Mouse (Mus musculus) liver, adult 2 months (tissue): ENCODE data around the gene Cd163l1. TPM values are rescaled to one million over a fixed set of nuclear protein-coding genes. Genes with fewer than 3 reads are reported as not detected.

ENCODE experiments used
- DNase-seq: peaks from one replicate; pipeline ENCODE4 v3.0.0-alpha.2; 2011; ENCODE audit warnings: low read depth, low spot score; ENCODE audit errors: extremely low read depth
- H3K27ac ChIP-seq: fragments of 200-500 bp; replicated peaks from 2 replicates; pipeline ENCODE4 v1.5.1; 2012; ENCODE audit warnings: low read depth, mild to moderate bottlenecking, control low read depth, inconsistent platforms, low read length; ENCODE audit not compliant: insufficient read depth
- H3K27me3 ChIP-seq: fragments of 200-500 bp; 2 replicates; pipeline ENCODE4 v1.6.1; 2012; ENCODE audit warnings: mild to moderate bottlenecking, moderate library complexity, low read length, inconsistent platforms; ENCODE audit not compliant: control insufficient read depth, insufficient read depth
- H3K36me3 ChIP-seq: fragments of 200-500 bp; 2 replicates; pipeline ENCODE4 v1.6.1; 2012; ENCODE audit warnings: low read length, inconsistent platforms; ENCODE audit not compliant: control insufficient read depth, insufficient read depth
- H3K4me1 ChIP-seq: fragments of 200-500 bp; 2 replicates; pipeline ENCODE4 v1.6.1; 2011; ENCODE audit warnings: low read length; ENCODE audit not compliant: control insufficient read depth, insufficient read depth
- H3K4me3 ChIP-seq: fragments of 200-500 bp; 2 replicates; pipeline ENCODE4 v1.5.1; 2011; ENCODE audit warnings: low read depth, mild to moderate bottlenecking, control low read depth, low read length, moderate library complexity; ENCODE audit not compliant: insufficient read depth
- H3K79me2 ChIP-seq: fragments of 200-500 bp; 2 replicates; pipeline ENCODE4 v1.6.1; 2012; ENCODE audit warnings: inconsistent platforms, mild to moderate bottlenecking, low read length, moderate library complexity; ENCODE audit not compliant: control insufficient read depth, insufficient read depth
- H3K9ac ChIP-seq: fragments of 200-500 bp; 2 replicates; pipeline ENCODE4 v1.6.1; 2012; ENCODE audit warnings: low read depth, mild to moderate bottlenecking, control low read depth, inconsistent platforms, low read length
- CTCF ChIP-seq: fragments of 200-500 bp; IDR thresholded peaks from 2 replicates; pipeline ENCODE4 v1.5.1; 2011; ENCODE audit warnings: low read depth, low read length, control low read depth
- POLR2A ChIP-seq: fragments of 200-500 bp; IDR thresholded peaks from 2 replicates; pipeline ENCODE4 v1.6.1; 2011; ENCODE audit warnings: low read length, control low read depth; ENCODE audit not compliant: insufficient read depth; ENCODE audit errors: extremely low read depth
- WGBS: fragments of 180-500 bp; shearing (Covaris S2); methylation state at CpG from one replicate; pipeline ENCODE4 v1.1.7; 2018; 5-methylcytosine and 5-hydroxymethylcytosine counted together
- polyA plus RNA-seq: library from polyadenylated mRNA; depleted of rRNA; stranded (reverse); fragments of >200 nt; gene quantifications from 2 replicates; pipeline ENCODE4 v1.2.3, GENCODE M21; 2012
- total RNA-seq: library from RNA; depleted of rRNA; stranded (reverse); fragments of >200 nt; gene quantifications from 2 replicates; pipeline ENCODE4 v1.2.3, GENCODE M21; 2014

Gene Cd163l1
- total and polyA plus RNA-seq, 2 experiments, result 0.02 TPM; not detected in 1

GRCm38 (mm10) chr7:140208153-140208552 lies 9.9 kb upstream of the Cd163l1 start:
- 62% methylated on average over 8 of the region's 8 CpGs for WGBS
- no peaks in the 10 kb centered on the region for H3K27me3 ChIP-seq
- H3K4me3 ChIP-seq, result no peak overlapping the region
- no peaks in the 10 kb centered on the region for H3K79me2 ChIP-seq
- no peaks in the 10 kb centered on the region for H3K4me1 ChIP-seq
- H3K27ac ChIP-seq, result no peak overlapping the region
- DNase-seq, result no peak
- no peaks in the 10 kb centered on the region for H3K36me3 ChIP-seq
- H3K9ac ChIP-seq, result no peak overlapping the region
- no peak for TF ChIP-seq POLR2A
- TF ChIP-seq CTCF, result no peak

GRCm38 (mm10) chr7:140208677-140209076 lies 9.4 kb upstream of the Cd163l1 start:
- no peaks in the 10 kb centered on the region for H3K27me3 ChIP-seq
- no peak for TF ChIP-seq CTCF
- no peak for TF ChIP-seq POLR2A
- no peak overlapping the region for H3K4me3 ChIP-seq
- 75% methylated on average over 3 of the region's 3 CpGs for WGBS
- H3K36me3 ChIP-seq, result no peaks in the 10 kb centered on the region
- H3K79me2 ChIP-seq, result no peaks in the 10 kb centered on the region
- H3K4me1 ChIP-seq, result no peaks in the 10 kb centered on the region
- H3K27ac ChIP-seq, result no peak overlapping the region
- H3K9ac ChIP-seq, result no peak overlapping the region
- no peak for DNase-seq

GRCm38 (mm10) chr7:140213841-140214240 lies 4.2 kb upstream of the Cd163l1 start:
- Histone ChIP-seq H3K79me2 (no peaks in the 10 kb centered on the region), H3K27me3 (no peaks in the 10 kb centered on the region), H3K9ac (no peak overlapping the region), H3K4me3 (no peak overlapping the region), H3K4me1 (no peaks in the 10 kb centered on the region), H3K36me3 (no peaks in the 10 kb centered on the region), H3K27ac (no peak overlapping the region)
- TF ChIP-seq POLR2A (no peak), CTCF (no peak)
- 82% methylated on average over 5 of the region's 5 CpGs for WGBS
- DNase-seq, result no peak

GRCm38 (mm10) chr7:140219268-140219667 lies 1.2 kb downstream of the Cd163l1 start:
- H3K79me2 ChIP-seq, result no peaks in the 10 kb centered on the region
- 21% methylated on average over 1 of the region's 1 CpGs for WGBS
- H3K4me1 ChIP-seq, result no peaks in the 10 kb centered on the region
- DNase-seq, result no peak
- H3K36me3 ChIP-seq, result no peaks in the 10 kb centered on the region
- no peak overlapping the region for H3K4me3 ChIP-seq
- H3K27ac ChIP-seq, result no peak overlapping the region
- TF ChIP-seq POLR2A (no peak), CTCF (no peak)
- H3K27me3 ChIP-seq, result no peaks in the 10 kb centered on the region
- no peak overlapping the region for H3K9ac ChIP-seq

GRCm38 (mm10) chr7:140220375-140220774 lies 2.3 kb downstream of the Cd163l1 start:
- Histone ChIP-seq H3K79me2 (no peaks in the 10 kb centered on the region), H3K27me3 (peaks cover 4% of the 10 kb centered on the region; the same call in 1 of the 2 replicates), H3K4me1 (no peaks in the 10 kb centered on the region), H3K36me3 (no peaks in the 10 kb centered on the region), H3K27ac (no peak overlapping the region), H3K9ac (no peak overlapping the region), H3K4me3 (no peak overlapping the region)
- TF ChIP-seq CTCF (no peak), POLR2A (no peak)
- WGBS, result 82% methylated on average over 4 of the region's 4 CpGs
- no peak for DNase-seq

GRCm38 (mm10) chr7:140224209-140224608 lies 6.1 kb downstream of the Cd163l1 start:
- no peak overlapping the region for H3K27ac ChIP-seq
- H3K27me3 ChIP-seq, result peaks cover 4% of the 10 kb centered on the region; the same call in 1 of the 2 replicates
- WGBS, result 77% methylated on average over 13 of the region's 13 CpGs
- no peak overlapping the region for H3K4me3 ChIP-seq
- H3K4me1 ChIP-seq, result no peaks in the 10 kb centered on the region
- no peaks in the 10 kb centered on the region for H3K79me2 ChIP-seq
- no peak for DNase-seq
- TF ChIP-seq CTCF (no peak), POLR2A (no peak)
- H3K9ac ChIP-seq, result no peak overlapping the region
- H3K36me3 ChIP-seq, result no peaks in the 10 kb centered on the region
